Comparison of ENCODE assay signal across 8 mouse cellular contexts in genomic region chr12:4843741-4844140, GRCm38 (mm10). TPM values are rescaled to one million over a fixed set of nuclear protein-coding genes. Genes with fewer than 3 reads are reported as not detected.
DNase-seq lines count a peak whose midpoint lies in the region; ATAC-seq and TF ChIP-seq lines count a peak whose summit lies in the region.

No protein-coding gene starts in this region.

- no peaks in the 10 kb centered on the region for H3K9me3 ChIP-seq in embryonic facial prominence, embryonic 14.5 days (ENCODE audit: control insufficient read depth, low read length)
- H3K9me3 ChIP-seq in hindbrain, embryonic 11.5 days (ENCODE audit: control insufficient read depth, low read length) = no peaks in the 10 kb centered on the region
- H3K9me3 ChIP-seq in midbrain, embryonic 16.5 days (replicated peaks; ENCODE audit: control insufficient read depth, low read length, poor library complexity, severe bottlenecking) = no peaks in the 10 kb centered on the region

- peak overlapping the region; percentile 66 for H3K4me3 ChIP-seq in embryonic facial prominence, embryonic 14.5 days (ENCODE audit: low read depth, low read length)
- peak overlapping the region; percentile 56 for H3K4me3 ChIP-seq in hindbrain, embryonic 11.5 days (ENCODE audit: low read depth, low read length)
- peak overlapping the region; percentile 66 for H3K4me3 ChIP-seq in liver, adult 2 months (ENCODE audit: insufficient read depth, low read depth, low read length)
- H3K4me3 ChIP-seq in midbrain, embryonic 16.5 days (ENCODE audit: low read depth, low read length) = peak overlapping the region; percentile 75

- H3K79me2 ChIP-seq in liver, adult 2 months (ENCODE audit: control insufficient read depth, insufficient read depth, low read length) = peaks cover 3% of the 10 kb centered on the region; the same call in 1 of the 2 replicates

- DNase-seq in adrenal gland, adult (ENCODE audit: inconsistent age in 2 of 2, low spot score in 1 of 2) = peak; percentile 36 to 73
- no peak for DNase-seq in adrenal gland, postnatal 4 days (ENCODE audit: low spot score in 2 of 2)
- peak; percentile 51 for DNase-seq in T-cell, adult 2 months (ENCODE audit: low spot score)
- peak; percentile 63 for DNase-seq in embryonic facial prominence, embryonic 14.5 days (ENCODE audit: low spot score)
- DNase-seq in hindbrain, embryonic 11.5 days (ENCODE audit: low spot score) = peak; percentile 60
- DNase-seq in liver, adult 2 months (ENCODE audit: extremely low read depth, low read depth, low spot score) = peak; percentile 73
- peak; percentile 46 for DNase-seq in thymus, postnatal 14 days

- H3K4me2 ChIP-seq in embryonic facial prominence, embryonic 14.5 days (ENCODE audit: low read depth, low read length) = peak overlapping the region; percentile 61
- H3K4me2 ChIP-seq in hindbrain, embryonic 11.5 days (replicated peaks; ENCODE audit: low read depth, low read length) = peak overlapping the region; percentile 51
- H3K4me2 ChIP-seq in midbrain, embryonic 16.5 days (ENCODE audit: low read length) = peak overlapping the region; percentile 75

- no peak for TF ChIP-seq POLR2A in liver, adult 2 months (IDR thresholded peaks at IDR 0.05; ENCODE audit: extremely low read depth, insufficient read depth, low read length)

- H3K9ac ChIP-seq in embryonic facial prominence, embryonic 14.5 days (ENCODE audit: low read depth, low read length) = peak overlapping the region; percentile 68
- H3K9ac ChIP-seq in hindbrain, embryonic 11.5 days (ENCODE audit: low read depth, low read length) = peak overlapping the region; percentile 50
- peak overlapping the region; percentile 46; the same call in 1 of the 2 replicates for H3K9ac ChIP-seq in liver, adult 2 months (ENCODE audit: low read depth, low read length)
- peak overlapping the region; percentile 65 for H3K9ac ChIP-seq in midbrain, embryonic 16.5 days (ENCODE audit: low read depth, low read length)

- H3K36me3 ChIP-seq in embryonic facial prominence, embryonic 14.5 days (ENCODE audit: control insufficient read depth, insufficient read depth, low read length) = peaks cover under 1% of the 10 kb centered on the region; the same call in 1 of the 2 replicates
- no peaks in the 10 kb centered on the region for H3K36me3 ChIP-seq in hindbrain, embryonic 11.5 days (ENCODE audit: control insufficient read depth, insufficient read depth, low read length)
- H3K36me3 ChIP-seq in liver, adult 2 months (ENCODE audit: control insufficient read depth, insufficient read depth, low read length) = no peaks in the 10 kb centered on the region
- no peaks in the 10 kb centered on the region for H3K36me3 ChIP-seq in midbrain, embryonic 16.5 days (ENCODE audit: control insufficient read depth, insufficient read depth, low read length)

- no peaks in the 10 kb centered on the region for H3K27me3 ChIP-seq in embryonic facial prominence, embryonic 14.5 days (replicated peaks; ENCODE audit: control insufficient read depth, insufficient read depth, low read length)
- peaks cover 9% of the 10 kb centered on the region; the same call in 1 of the 2 replicates for H3K27me3 ChIP-seq in hindbrain, embryonic 11.5 days (ENCODE audit: control insufficient read depth, insufficient read depth, low read length)
- no peaks in the 10 kb centered on the region for H3K27me3 ChIP-seq in liver, adult 2 months (ENCODE audit: control insufficient read depth, insufficient read depth, low read length)
- no peaks in the 10 kb centered on the region for H3K27me3 ChIP-seq in midbrain, embryonic 16.5 days (ENCODE audit: control insufficient read depth, insufficient read depth, low read depth, low read length)

- peak; percentile 51 for ATAC-seq in embryonic facial prominence, embryonic 14.5 days (ENCODE audit: low read depth)
- ATAC-seq in hindbrain, embryonic 11.5 days (ENCODE audit: low FRiP score) = peak; percentile 50; the same call in 1 of the 2 replicates
- ATAC-seq in midbrain, embryonic 16.5 days = peak; percentile 46

- WGBS in embryonic facial prominence, embryonic 14.5 days = under 1% methylated on average over 12 of the region's 12 CpGs
- WGBS in hindbrain, embryonic 11.5 days = under 1% methylated on average over 12 of the region's 12 CpGs
- 1% methylated on average over 12 of the region's 12 CpGs for WGBS in liver, adult 2 months
- WGBS in midbrain, embryonic 16.5 days = under 1% methylated on average over 12 of the region's 12 CpGs

- no peak for TF ChIP-seq CTCF in liver, adult 2 months (IDR thresholded peaks at IDR 0.05; ENCODE audit: low read depth, low read length)

- peaks cover 5% of the 10 kb centered on the region; the same call in 1 of the 2 replicates for H3K4me1 ChIP-seq in embryonic facial prominence, embryonic 14.5 days (ENCODE audit: control insufficient read depth, insufficient read depth, low read length)
- 0 out of 2 replicates have a peak, but pooled peaks cover 2% of the 10 kb centered on the region for H3K4me1 ChIP-seq in hindbrain, embryonic 11.5 days (replicated peaks; ENCODE audit: control insufficient read depth, insufficient read depth, low read length)
- peaks cover 4% of the 10 kb centered on the region for H3K4me1 ChIP-seq in liver, adult 2 months (ENCODE audit: control insufficient read depth, insufficient read depth, low read length)
- peaks cover 16% of the 10 kb centered on the region for H3K4me1 ChIP-seq in midbrain, embryonic 16.5 days (ENCODE audit: control insufficient read depth, insufficient read depth, low read length)

- peak overlapping the region; percentile 69; the same call in 1 of the 2 replicates for H3K27ac ChIP-seq in embryonic facial prominence, embryonic 14.5 days (replicated peaks; ENCODE audit: low read depth, low read length)
- no peak overlapping the region for H3K27ac ChIP-seq in hindbrain, embryonic 11.5 days (ENCODE audit: low read depth, low read length)
- peak overlapping the region; percentile 81 for H3K27ac ChIP-seq in liver, adult 2 months (replicated peaks; ENCODE audit: insufficient read depth, low read depth, low read length)
- H3K27ac ChIP-seq in midbrain, embryonic 16.5 days (ENCODE audit: low read length) = no peak overlapping the region

RNA-seq across cellular contexts. Expression of gene Wdcp, which starts 0.6 kb away (rescaled TPM):
- 10 to 100 TPM; 10.8 to 15.5 TPM for total RNA-seq in adrenal gland, postnatal 4 days (2021)
- 10.4 and 11.7 TPM in 2 replicates for polyA plus RNA-seq in embryonic facial prominence, embryonic 14.5 days (2014; fragmentation: Nextera tagmentation; extraction: Ambion mirVana)
- polyA plus RNA-seq in hindbrain, embryonic 11.5 days (2014; fragmentation: Nextera tagmentation; extraction: Ambion mirVana) = 15.8 and 18.5 TPM in 2 replicates
- 7.9 and 8.0 TPM in 2 replicates for total RNA-seq in liver, adult 2 months (2014; rRNA removed)
- polyA plus RNA-seq in liver, adult 2 months (2012; rRNA removed) = 7.4 and 8.4 TPM in 2 replicates
- 12.7 and 14.4 TPM in 2 replicates for polyA plus RNA-seq in midbrain, embryonic 16.5 days (2015; fragmentation: Nextera tagmentation; extraction: Ambion mirVana)

RNA-seq across cellular contexts. Expression of gene Fkbp1b, which starts 2.4 kb away (rescaled TPM):
- 10 to 100 TPM; 24.5 to 33.2 TPM for total RNA-seq in adrenal gland, postnatal 4 days (2021)
- polyA plus RNA-seq in embryonic facial prominence, embryonic 14.5 days (2014; fragmentation: Nextera tagmentation; extraction: Ambion mirVana) = 33.4 and 38.0 TPM in 2 replicates
- polyA plus RNA-seq in hindbrain, embryonic 11.5 days (2014; fragmentation: Nextera tagmentation; extraction: Ambion mirVana) = 19.6 TPM in 2 replicates
- total RNA-seq in liver, adult 2 months (2014; rRNA removed) = 0.13 and 0.55 TPM in 2 replicates
- polyA plus RNA-seq in liver, adult 2 months (2012; rRNA removed) = 0.25 and 0.80 TPM in 2 replicates
- 36.7 and 43.0 TPM in 2 replicates for polyA plus RNA-seq in midbrain, embryonic 16.5 days (2015; fragmentation: Nextera tagmentation; extraction: Ambion mirVana)

RNA-seq across cellular contexts. Expression of gene Sf3b6, which starts 26.4 kb away (rescaled TPM):
- total RNA-seq in adrenal gland, postnatal 4 days (2021) = 100 to 1,000 TPM; 133 to 140 TPM
- 245 and 248 TPM in 2 replicates for polyA plus RNA-seq in embryonic facial prominence, embryonic 14.5 days (2014; fragmentation: Nextera tagmentation; extraction: Ambion mirVana)
- 354 and 386 TPM in 2 replicates for polyA plus RNA-seq in hindbrain, embryonic 11.5 days (2014; fragmentation: Nextera tagmentation; extraction: Ambion mirVana)
- total RNA-seq in liver, adult 2 months (2014; rRNA removed) = 64.2 and 67.3 TPM in 2 replicates
- polyA plus RNA-seq in liver, adult 2 months (2012; rRNA removed) = 14.3 and 24.2 TPM in 2 replicates
- polyA plus RNA-seq in midbrain, embryonic 16.5 days (2015; fragmentation: Nextera tagmentation; extraction: Ambion mirVana) = 204 TPM in 2 replicates

RNA-seq across cellular contexts. Expression of gene Mfsd2b, which starts 30.4 kb away (rescaled TPM):
- 1 to 10 TPM; 5.2 to 5.9 TPM for total RNA-seq in adrenal gland, postnatal 4 days (2021)
- polyA plus RNA-seq in embryonic facial prominence, embryonic 14.5 days (2014; fragmentation: Nextera tagmentation; extraction: Ambion mirVana) = 0.70 and 0.87 TPM in 2 replicates
- 4.6 and 4.8 TPM in 2 replicates for polyA plus RNA-seq in hindbrain, embryonic 11.5 days (2014; fragmentation: Nextera tagmentation; extraction: Ambion mirVana)
- total RNA-seq in liver, adult 2 months (2014; rRNA removed) = 0.13 and 0.18 TPM in 2 replicates
- 0.17 and 0.39 TPM in 2 replicates for polyA plus RNA-seq in liver, adult 2 months (2012; rRNA removed)
- polyA plus RNA-seq in midbrain, embryonic 16.5 days (2015; fragmentation: Nextera tagmentation; extraction: Ambion mirVana) = 2.9 and 3.0 TPM in 2 replicates

Comparison
In these comparisons a context has a peak if more than half of its experiments do, and no peak if none do; other contexts are left out.
1. DNase-seq: peak in adrenal gland, adult (2 of 2), T-cell, adult 2 months (single experiment), embryonic facial prominence, embryonic 14.5 days (single experiment), hindbrain, embryonic 11.5 days (single experiment), liver, adult 2 months (single experiment) and thymus, postnatal 14 days (single experiment); none in adrenal gland, postnatal 4 days (0 of 2).
2. H3K27ac ChIP-seq: peak in embryonic facial prominence, embryonic 14.5 days (single experiment) and liver, adult 2 months (single experiment); none in hindbrain, embryonic 11.5 days (single experiment) and midbrain, embryonic 16.5 days (single experiment).
3. RNA of gene Fkbp1b, which starts 2.4 kb away (polyA plus RNA-seq): 36.7 to 43.0 TPM in midbrain, embryonic 16.5 days, 33.4 to 38.0 TPM in embryonic facial prominence, embryonic 14.5 days and 19.6 TPM in hindbrain, embryonic 11.5 days; 0.25 to 0.80 TPM in liver, adult 2 months; every median in the first group is over 10 times any median in the second.
4. Peak in every context shown above with its lines, with median percentiles within 50 percentile points of each other: ATAC-seq, H3K4me2 ChIP-seq, H3K4me3 ChIP-seq and H3K9ac ChIP-seq.